Mouse (Mus musculus) mouse trophoblast stem cell (cell line): ENCODE measurements around the gene Fam131c.

ENCODE experiments used
- in situ Hi-C, 2 experiments: fragments of 300-500 bp; cut with MseI, MboI; formaldehyde crosslinking; loops; 2 replicates in 1 of 2; 3 replicates in 1 of 2; pipeline ENCODE4 v1.15.1; 2025

Fam131c gene

DNA sequence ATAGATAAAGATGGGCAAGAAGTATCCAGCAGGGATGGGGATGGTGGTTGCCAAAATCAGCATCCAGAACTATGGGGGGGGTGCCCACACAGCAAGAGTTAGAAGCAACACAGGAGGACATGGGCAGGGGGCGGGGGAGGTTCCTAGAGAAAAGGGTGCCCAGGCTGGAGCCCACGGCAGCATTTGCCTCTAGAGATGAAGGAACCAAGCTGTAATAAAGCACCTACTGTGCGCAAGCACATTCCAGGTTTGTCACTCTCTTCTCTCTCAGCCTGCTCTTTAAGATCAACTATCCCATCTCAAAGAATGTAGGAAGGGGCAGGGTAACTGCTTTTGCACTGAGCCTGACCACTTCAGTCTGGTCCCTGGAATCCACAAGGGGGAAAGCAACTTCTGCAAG is 40.6 kb downstream of the Fam131c start:
- in situ Hi-C loops: no loop called here

DNA sequence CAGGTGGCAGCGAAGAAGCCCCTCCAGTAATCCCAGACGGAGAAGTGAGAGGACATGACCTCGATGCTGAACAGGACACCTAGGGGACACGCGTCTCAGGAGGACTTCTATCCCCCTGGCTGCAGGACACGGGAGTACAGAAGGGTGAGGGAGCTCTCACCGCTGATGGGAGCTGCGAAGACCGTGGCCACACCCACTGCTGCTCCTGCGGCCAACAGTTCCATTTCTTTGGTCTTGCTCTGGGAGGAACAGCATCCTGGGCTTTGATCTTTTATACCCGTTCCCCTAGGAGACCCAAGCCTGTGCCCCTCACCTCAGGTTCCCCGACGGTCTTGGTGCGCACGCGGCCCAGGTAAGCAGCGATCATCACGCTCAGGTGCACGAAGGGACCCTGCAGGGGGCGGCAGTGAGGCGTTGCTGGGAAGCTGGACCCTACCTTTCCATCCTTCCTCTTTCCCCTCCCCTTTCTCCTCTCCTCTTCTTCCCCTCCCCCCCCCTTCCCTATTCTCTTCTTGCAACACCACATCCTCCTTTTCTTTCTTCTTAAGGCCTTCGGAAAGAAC is 43.5 kb downstream of the Fam131c start:
- in situ Hi-C loops: no loop called here

DNA sequence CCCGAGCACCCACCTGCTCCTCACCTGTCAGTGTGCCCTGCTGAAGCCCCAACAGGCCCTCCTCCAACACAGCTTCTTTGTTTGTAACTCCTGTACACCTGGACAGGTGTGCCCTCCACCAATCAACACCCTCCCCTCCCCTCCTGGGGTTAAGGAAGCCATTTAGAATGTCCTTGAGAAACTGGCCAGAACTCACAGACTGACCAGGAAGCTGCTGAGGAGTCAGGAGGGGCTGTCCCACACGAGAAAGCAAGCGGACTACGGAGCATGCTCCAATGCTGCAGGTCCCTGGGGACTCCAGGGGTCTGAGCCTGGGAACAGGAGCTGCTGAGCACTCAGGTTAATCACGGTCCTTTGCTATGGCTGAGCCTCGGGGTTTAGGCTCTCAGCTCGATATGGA is 47.9 kb downstream of the Fam131c start, which contains the start of gene Clcnkb:
TSS of gene Clcnkb (minus strand) at position 91 of the 400 bp plus-strand sequence.
- in situ Hi-C loops: no loop called here

DNA sequence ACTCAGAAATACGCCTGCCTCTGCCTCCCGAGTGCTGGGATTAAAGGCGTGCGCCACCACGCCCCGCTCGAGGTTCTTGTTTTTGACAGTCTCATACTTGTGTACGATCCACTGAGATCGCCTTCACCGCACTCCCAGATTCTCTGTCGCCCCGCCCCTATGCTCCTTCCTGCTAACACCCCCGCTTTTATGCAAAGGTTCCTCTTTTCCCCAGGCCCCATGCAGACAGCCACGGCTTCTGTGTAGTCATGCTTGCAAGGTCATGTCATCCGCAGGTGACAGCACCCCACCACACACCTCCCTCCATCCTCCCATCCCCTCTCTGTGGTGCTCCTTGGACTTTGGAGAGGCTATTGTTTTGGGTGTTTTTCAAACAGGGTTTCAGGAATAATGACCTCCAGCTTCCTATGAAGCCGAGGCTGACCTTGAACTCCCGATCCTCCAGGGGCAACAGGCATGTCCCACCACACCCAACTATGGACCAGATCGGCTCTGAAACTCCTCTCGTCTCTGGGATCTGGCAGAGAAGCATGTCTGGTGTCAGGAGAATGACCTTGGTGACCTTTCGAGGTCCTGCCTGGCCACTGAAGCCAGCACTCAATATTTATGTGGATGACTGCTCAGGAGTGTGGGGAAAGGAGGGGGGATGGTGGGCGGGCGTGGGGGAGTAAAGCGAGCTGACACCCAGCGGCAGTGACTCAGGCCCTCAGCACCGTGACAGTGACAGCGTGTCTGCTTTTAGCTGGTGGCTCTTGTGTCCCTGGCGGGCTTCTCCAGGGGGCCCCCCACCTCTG is 51.6 kb downstream of the Fam131c start:
- in situ Hi-C loops: no loop called here

DNA sequence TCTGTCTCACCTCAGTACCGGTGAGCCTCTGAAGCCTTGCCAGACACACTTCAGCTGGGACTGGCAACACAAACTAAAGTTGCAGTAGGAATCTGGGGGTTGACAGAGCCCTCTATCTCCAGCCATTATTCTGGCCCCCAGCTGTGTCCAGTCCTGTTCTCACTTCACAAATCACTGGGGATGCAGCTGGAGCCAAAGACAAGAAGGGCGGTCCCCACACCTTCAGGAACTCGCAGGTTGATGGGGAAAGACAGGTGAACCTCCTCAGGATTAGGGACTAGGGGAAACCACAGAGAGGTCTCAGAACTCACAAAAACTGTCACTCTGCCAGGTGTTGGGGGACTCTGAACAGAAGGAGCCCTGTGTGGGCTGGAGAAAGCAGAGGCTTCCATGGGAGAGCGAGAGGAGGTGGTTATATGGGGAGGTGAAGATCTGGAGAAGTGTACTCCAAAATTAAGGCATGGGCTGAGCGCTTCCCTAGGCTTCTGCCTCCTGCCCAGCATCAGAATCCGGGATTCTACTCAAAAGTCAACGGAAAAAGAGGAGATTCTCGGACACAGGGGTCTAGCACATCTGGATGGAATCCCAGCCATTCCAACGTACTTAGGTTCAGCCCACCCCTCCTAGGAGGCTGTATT is 52.3 kb downstream of the Fam131c start, which contains the start of gene Hspb7:
TSS of gene Hspb7 (plus strand) at position 588 of the 638 bp plus-strand sequence.
- in situ Hi-C loops: no loop called here

DNA sequence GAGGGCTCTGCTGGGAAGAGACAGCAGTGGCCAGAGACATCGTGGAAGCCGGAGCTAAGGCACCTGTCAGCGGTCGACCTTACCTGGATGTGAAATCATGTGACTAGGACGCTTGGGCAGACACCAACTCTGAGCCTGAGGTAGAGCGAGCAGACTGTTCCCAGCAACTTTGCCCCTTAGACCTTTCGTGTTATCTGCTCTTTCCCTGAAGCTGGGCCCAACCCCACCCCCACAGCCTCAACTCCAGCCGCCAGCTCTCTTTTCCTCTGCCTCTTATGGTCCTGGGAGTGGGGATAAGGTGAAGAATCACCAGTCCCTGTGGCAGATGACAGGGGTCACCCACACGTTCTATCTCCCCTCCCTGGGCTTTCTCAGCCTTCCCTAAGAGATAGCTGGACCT is 52.9 kb downstream of the Fam131c start:
- in situ Hi-C loops: no loop called here

DNA sequence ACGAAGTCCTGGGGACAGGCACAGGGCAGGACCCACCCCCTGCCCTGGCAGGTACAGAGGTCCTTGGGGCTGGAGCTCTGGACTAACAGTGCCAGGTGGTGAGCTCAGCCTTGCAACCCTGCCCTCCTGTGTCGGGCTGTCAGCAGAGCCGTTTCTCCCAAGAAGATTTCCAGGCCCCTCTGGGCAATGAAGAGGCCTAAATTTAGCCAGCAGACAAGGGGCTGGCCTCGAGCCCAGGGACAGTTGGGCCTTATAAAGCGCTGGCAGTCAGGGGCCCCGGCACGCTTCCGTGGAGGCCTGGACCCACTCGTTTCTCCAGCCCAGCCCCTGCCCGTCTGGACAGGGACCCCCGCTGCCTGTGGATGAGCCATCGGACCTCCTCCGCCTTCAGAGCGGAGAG is 53.4 kb downstream of the Fam131c start:
- in situ Hi-C loops: no loop called here

DNA sequence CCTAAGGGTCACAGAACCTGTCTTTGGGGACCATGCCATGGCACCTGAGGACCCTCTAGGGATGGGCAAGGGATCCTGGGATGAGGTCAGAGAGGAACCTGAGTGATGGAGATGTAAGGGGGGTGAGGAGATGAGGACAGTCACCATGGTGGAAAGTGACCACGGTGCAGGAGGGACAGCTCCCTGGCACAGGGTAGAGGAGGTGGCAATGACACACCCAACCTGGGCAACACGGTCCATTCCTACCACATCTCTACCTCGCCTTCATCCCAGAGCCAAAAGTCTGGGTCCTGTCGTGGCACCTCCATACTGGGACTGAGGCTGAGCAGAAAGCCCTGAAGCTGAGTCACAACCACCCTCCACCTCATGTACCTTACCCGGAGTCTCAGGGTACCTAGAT is 54.8 kb downstream of the Fam131c start:
- in situ Hi-C loops: no loop called here

DNA sequence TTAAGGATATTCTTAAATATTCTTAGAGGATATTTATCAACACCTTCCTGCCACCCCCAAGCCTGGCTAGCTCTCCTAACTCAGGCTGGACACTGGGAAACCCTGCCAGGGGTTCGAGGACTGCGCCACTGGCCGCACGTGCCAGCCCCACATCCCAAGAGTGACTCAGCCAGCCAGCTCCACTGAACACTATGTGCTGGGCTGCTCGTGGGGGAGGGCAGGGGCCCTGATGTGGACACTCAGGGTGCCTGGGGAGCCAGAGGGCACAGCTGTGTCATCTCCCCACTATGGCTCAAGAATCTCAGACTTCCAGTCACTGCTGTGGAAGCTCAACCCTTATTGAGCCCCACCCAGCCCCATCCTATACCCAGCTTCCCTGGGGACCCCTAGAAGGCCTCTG is 55.3 kb downstream of the Fam131c start:
- in situ Hi-C loops: no loop called here

DNA sequence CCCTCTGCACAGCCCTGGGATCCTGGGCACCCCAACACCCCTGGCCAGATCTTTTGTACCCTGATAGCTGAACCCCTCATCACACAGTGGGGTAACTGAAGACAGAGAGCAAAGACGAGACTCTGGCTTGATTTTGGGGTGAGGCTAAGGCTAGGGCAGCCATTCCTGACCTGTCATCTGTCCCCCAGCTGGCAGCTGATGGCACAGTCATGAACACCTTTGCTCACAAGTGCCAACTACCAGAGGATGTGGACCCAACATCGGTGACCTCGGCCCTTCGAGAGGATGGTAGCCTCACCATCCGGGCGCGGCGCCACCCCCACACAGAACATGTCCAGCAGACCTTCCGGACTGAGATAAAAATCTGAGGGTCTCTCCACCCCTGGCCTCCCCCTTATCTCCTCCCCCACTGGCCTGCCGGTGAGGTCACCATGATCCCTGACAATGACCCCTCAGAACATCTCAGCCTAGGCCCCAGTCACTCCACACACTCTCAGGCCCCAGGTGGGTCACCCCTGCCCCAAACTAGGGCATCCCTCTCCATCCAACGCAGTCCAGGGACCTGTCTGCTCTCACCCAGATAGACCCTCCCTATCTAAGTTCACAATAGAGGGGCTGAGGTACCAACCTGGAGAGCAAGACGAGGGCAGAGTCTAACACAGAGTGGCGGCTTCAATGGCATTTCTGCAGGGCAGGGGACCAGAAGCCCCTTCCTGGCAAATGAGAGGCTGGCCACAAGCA is 55.8 kb downstream of the Fam131c start:
- in situ Hi-C loops: no loop called here

DNA sequence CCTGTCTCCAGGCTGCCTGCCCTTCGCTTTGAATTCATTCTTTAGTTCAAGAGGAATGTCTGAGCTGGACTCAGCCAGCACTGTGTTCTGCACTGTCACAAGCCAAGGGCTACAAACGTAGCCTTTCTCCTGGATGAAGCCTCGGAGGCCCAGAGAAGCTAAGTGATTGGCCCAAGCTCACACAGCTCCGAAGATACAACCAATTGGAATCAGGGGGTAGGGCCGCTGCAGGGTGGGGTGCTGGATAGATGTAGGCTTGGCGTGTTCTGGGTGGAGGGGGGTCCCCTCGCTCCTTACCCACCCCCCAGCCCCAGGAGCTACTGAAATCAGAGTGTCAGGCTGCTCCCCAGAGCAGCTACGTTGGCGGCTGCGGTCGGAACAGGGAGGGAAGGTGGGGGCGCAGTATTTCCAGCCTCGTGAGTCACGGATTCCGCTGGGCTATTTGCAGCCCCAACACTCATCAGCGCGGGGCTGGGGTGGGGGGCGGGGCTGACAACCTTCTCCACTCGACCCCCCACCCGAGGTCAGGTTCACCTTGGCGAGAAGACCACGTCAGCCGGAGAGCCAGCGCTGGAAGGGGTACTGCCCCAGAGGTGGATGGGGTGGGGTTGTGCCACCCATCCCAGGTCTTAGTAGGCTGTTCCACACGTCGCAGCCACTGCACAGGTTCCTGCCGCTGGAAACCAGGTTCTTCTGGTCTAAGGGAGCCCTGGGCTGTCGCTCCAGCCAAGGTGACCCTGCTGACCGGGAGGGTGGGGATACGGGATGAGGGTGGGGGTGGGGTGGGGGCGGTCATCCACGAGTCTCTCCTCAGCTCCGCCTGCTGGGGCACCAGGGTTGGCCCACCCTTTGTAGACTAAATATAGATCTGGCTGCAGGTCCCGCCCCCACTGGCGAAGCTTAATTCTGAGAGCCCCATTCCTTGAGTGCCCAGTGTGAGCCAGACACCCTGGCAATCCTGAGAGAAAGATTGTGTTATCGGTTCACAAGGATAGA is 57.8 kb downstream of the Fam131c start:
- in situ Hi-C loops: loop anchor here in 1 of 2 experiments (5.0 kb wide), 1 partner anchor 33 kb away; no protein-coding TSS in a partner anchor

DNA sequence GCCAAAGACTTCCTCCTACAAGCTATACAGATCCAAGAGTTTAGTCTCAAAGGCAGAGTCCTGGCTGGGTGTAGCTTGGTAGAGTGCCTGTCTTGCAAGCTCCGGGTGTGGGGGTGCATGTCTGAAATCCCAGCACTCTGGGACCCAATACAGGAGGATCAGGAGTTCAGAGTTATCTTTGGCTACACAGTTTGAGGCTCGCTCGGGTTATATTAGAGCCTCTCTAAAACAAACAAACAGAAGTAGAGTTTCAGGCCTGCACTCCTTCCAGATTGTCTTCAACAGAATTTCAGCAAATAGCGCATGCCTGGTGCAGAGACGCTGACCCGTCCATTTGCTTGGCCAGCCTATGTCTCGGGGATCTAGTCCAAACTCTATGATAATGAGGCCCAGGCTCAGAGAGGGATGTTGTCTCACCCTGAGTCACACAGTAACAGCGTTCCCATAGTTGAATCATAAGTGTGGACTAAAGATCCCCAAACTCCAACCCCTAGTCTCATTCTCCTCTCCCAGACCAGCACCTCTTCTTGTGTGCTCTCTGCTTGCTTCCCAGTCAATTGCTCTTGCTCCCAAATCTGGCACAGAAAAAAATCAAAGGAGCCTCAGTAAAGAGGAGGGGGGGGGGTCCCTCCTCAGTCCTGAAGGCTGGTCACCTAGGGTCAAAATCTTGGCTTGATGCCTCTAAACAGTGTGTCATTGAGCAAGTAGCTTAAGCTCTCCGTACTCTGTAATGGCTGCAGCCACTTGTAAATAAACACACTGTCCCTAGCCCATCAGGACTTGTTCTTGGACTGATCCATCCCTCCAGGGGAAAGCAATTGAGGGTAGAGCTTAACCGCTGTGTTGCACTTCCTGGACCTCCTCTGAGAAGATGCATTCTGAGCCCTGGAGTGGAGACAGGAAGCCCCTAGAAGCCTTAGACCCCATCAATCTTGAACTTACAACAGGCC is 59.1 kb downstream of the Fam131c start:
- in situ Hi-C loops: loop anchor here in 1 of 2 experiments (5.0 kb wide), 1 partner anchor 35 kb away; no protein-coding TSS in a partner anchor

DNA sequence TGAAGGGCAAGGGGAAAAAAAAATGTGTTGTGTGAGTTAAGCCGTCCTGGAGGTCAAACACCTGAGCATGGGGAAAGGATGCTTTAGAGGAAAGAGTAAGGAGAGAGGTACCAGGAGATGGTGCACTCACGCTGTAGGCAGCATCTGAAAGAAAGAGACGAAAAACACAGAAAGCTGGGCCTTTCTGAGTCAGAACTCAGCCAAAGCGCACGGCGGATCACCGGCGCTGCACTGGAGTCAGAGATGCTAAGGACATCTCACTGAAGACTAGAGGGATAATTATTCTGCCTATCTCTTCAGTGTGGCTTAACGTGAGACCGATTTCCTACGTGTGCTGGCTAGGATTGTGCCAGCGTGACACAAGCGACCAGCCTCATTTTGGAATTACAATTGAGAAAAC is 59.9 kb downstream of the Fam131c start:
- in situ Hi-C loops: loop anchor here in 1 of 2 experiments (5.0 kb wide), 1 partner anchor 36 kb away; no protein-coding TSS in a partner anchor

DNA sequence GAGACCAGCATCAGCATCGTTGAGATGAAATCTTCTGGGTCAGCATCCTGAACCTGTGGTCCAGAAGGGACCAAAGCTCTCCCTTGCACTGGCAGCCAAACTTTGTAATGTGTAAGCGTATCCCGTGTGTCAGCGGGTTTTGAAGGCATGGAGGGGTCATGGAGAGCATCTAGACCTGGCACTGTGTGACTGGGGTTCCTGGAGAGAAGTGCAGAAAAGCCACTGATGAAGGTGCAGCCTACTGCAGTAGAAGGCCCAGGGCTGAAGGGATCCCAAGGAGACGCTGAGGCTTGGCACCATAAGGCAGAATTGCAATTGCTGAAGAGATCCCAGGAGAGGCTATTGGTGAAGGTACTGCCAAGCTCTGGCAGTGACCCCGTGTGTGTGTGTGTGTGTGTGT is 61.4 kb downstream of the Fam131c start:
- in situ Hi-C loops: loop anchor here in 1 of 2 experiments (5.0 kb wide), 1 partner anchor 37 kb away; no protein-coding TSS in a partner anchor

DNA sequence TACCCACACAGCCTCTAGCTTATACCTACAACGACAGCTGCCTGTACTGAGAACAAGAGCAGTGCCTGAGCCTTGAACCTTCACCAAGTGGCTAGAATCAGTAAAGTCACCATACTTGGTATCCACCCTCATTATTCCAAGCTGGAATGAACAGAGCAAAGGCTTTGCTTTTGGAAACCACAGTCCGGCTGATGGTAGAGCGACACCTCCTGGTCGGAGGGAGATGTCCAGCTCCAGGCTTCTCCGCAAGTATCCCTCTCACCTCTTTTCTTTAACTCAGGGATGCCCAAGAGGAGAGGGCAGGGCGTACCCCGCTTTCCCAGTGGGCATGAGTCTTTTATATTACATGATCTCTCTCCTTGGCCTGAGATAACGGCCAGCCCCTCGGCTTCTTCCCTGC is 61.8 kb downstream of the Fam131c start:
- in situ Hi-C loops: loop anchor here in 1 of 2 experiments (5.0 kb wide), 1 partner anchor 38 kb away; no protein-coding TSS in a partner anchor

DNA sequence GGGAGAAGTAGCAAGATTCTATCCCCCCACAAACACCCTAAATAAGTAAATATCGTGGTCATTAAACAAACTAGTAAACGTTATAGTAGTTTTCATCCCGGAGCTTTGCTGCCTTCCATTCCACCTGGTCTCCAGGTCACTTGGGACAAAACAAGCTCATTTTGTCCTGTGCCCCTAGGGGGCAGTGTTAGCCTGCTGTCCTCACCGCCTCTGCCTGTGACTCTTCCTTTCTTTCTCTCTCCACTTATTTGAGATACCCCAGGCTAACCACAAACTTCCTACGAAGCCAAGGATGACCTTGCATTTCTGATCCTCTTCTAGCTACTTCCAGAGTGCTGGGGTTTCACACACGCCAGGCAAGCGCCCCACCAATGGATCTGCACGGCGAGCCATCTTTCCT is 63.0 kb downstream of the Fam131c start:
- in situ Hi-C loops: no loop called here

DNA sequence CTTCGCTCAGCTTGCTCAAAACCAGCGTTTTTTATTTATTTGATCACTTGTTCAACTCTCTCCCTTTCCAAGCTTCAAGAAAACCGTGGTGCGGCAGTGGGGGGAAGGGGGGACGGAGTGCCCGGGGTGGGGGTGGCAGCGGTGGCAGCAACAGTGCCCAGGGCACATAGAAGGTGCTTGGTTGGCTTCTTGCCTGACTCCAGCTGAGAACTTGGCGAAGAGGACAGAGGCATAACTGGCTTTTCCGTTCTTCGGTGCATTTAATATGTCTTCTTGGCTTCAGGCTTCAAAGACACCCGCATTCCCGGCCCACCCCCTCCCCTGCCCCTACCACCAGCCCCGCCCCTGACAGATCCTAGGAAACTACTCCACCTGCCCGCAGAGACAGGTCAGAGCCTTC is 64.6 kb downstream of the Fam131c start:
- in situ Hi-C loops: no loop called here

DNA sequence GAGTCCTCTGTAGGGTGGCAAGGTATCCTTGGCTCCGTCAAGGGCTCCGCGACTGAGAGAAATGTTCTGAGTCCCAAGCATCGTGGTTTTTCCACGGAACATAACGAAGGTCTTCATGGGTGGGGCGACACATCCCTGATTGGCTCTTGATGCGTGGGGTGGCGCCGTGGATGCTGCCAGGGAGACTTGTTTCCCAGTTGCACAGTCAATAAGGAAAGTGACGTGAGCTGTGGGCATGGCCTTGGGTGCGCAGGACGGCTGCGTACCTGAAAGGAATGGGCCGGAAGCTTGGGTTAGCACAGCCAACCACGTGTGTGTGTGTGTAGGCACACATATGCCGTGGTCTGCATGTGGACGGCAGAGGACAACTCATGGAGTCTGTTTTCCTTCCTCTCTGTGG is 65.2 kb downstream of the Fam131c start:
- in situ Hi-C loops: no loop called here
